Mouse (Mus musculus): Measurements from ENCODE around the gene Zfp949. TPM values are rescaled to one million over a fixed set of nuclear protein-coding genes. Genes with fewer than 3 reads are reported as not detected.

The Zfp949 gene
- polyA plus RNA-seq, 1 experiment from 2014 or later, result 10.9 TPM

DNA sequence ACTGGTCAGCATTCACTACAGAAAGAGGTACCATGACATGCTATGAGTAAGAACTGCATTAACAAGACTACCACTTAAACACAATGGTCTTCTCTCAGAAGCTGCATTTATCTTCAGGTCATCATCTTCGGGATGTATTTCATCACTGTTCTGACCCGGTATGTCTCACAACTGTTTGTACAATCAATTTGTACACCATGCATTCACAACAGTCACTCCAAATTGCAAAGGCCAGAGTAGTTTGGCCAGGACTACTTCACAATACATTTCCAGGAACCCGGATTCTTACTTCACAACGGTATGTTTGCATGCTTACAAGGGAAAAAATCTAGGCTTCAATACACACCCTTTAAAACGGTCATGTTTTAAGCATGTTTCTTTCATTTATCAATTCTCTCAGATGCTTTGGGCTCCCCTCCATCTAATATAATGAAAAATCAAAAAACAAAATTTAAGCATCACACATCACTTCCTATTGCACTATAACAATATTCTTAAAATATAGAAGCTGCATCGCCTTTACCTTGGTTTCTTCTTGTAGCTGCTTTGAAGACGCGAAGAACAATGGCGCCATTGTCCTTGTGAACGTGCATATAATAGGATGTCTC is 25.8 kb upstream of the Zfp949 start:
- Histone ChIP-seq H3K27me3 (ENCODE audit: control insufficient read depth, insufficient read depth, low read length) (no peaks in the 10 kb centered on the region), H3K36me3 (ENCODE audit: control insufficient read depth, insufficient read depth, low read length) (0 out of 2 replicates have a peak, but pooled peaks cover 2% of the 10 kb centered on the region), H3K4me2 (ENCODE audit: low read depth) (peak overlapping the region; percentile 48), H3K4me3 (ENCODE audit: low read depth, low read length) (peak overlapping the region; percentile 68), H3K9ac (ENCODE audit: low read length) (peak overlapping the region; percentile 94), H3K4me1 (ENCODE audit: control insufficient read depth, insufficient read depth, low read length) (peaks cover 9% of the 10 kb centered on the region), H3K27ac (ENCODE audit: low read depth, low read length) (peak overlapping the region; percentile 86), H3K9me3 (ENCODE audit: control insufficient read depth, low read length) (no peaks in the 10 kb centered on the region)
- DNase-seq (ENCODE audit: low spot score), result no peak
- no peak for ATAC-seq (ENCODE audit: insufficient read depth, low FRiP score, low TSS enrichment)
- WGBS, result 0% methylated on average over 10 of the region's 10 CpGs

DNA sequence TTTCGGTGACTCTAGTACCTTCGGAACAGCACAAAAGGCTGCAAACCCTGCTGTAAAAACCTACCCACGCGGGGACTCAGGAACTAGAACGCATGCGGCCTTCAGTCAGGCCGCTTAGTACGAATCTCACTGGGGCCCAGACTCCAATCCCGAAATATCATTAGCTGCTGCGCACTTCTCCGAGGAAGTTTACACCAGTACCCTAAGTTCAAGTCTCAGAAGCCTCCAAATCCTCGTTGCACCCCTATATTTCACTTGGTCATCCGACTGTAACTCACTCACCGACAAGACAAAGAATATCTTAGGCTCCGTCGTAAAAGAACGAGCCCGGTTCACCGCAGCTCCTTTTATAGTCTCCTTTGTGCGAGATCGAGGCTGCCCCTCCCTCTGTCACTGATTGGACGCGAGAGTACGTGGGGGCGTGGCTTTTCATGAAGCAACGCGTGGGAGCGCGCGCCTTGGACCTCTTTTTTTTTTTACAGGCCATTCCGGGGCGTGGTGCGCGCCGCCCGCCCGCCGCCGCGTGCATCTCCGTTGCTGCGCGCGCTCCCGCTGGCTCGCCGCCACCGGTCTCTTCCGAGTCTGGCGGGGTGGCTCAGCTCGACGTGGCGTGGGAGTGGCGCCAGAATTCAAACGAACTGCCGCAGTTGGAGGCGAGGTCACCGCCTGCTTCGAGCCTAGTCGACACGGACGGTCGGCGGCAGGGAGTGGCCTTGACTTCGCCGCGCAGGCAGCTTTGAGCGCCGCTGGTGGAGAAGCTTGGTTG is 25.1 kb upstream of the Zfp949 start:
- Histone ChIP-seq H3K4me3 (ENCODE audit: low read depth, low read length) (peak overlapping the region; percentile 68), H3K4me2 (ENCODE audit: low read depth) (peak overlapping the region; percentile 83), H3K4me1 (ENCODE audit: control insufficient read depth, insufficient read depth, low read length) (peaks cover 9% of the 10 kb centered on the region), H3K9me3 (ENCODE audit: control insufficient read depth, low read length) (no peaks in the 10 kb centered on the region), H3K36me3 (ENCODE audit: control insufficient read depth, insufficient read depth, low read length) (0 out of 2 replicates have a peak, but pooled peaks cover 2% of the 10 kb centered on the region), H3K9ac (ENCODE audit: low read length) (peak overlapping the region; percentile 94), H3K27me3 (ENCODE audit: control insufficient read depth, insufficient read depth, low read length) (no peaks in the 10 kb centered on the region), H3K27ac (ENCODE audit: low read depth, low read length) (peak overlapping the region; percentile 86)
- under 1% methylated on average over 69 of the region's 69 CpGs for WGBS
- ATAC-seq (ENCODE audit: insufficient read depth, low FRiP score, low TSS enrichment) (peak; percentile 84), DNase-seq (ENCODE audit: low spot score) (peak; percentile 97)

DNA sequence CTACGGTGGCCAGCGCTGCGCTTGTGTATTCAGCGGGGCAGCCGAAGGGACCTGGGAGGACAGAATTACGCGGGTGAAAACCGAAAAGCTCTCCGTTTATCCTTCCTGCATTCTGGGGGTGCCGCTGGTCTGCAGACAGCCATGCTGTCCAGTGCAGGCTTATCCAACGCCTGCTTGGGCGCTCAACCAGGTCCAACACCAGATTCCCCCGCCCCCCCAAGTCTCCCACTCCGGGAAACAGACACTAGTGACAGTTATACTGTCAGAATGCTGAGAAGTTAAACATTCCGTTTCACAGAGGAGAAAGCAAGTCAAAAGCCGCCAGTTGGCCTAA is 24.5 kb upstream of the Zfp949 start:
- H3K27me3 ChIP-seq (ENCODE audit: control insufficient read depth, insufficient read depth, low read length), result no peaks in the 10 kb centered on the region
- under 1% methylated on average over 16 of the region's 16 CpGs for WGBS
- H3K4me1 ChIP-seq (ENCODE audit: control insufficient read depth, insufficient read depth, low read length), result peaks cover 9% of the 10 kb centered on the region
- peak overlapping the region; percentile 83 for H3K4me2 ChIP-seq (ENCODE audit: low read depth)
- peak overlapping the region; percentile 68 for H3K4me3 ChIP-seq (ENCODE audit: low read depth, low read length)
- H3K9ac ChIP-seq (ENCODE audit: low read length), result peak overlapping the region; percentile 94
- DNase-seq (ENCODE audit: low spot score), result no peak
- ATAC-seq (ENCODE audit: insufficient read depth, low FRiP score, low TSS enrichment), result no peak; the same call in 1 of the 2 replicates
- peak overlapping the region; percentile 83; the same call in 1 of the 2 replicates for H3K27ac ChIP-seq (ENCODE audit: low read depth, low read length)
- 0 out of 2 replicates have a peak, but pooled peaks cover 2% of the 10 kb centered on the region for H3K36me3 ChIP-seq (ENCODE audit: control insufficient read depth, insufficient read depth, low read length)
- no peaks in the 10 kb centered on the region for H3K9me3 ChIP-seq (ENCODE audit: control insufficient read depth, low read length)

DNA sequence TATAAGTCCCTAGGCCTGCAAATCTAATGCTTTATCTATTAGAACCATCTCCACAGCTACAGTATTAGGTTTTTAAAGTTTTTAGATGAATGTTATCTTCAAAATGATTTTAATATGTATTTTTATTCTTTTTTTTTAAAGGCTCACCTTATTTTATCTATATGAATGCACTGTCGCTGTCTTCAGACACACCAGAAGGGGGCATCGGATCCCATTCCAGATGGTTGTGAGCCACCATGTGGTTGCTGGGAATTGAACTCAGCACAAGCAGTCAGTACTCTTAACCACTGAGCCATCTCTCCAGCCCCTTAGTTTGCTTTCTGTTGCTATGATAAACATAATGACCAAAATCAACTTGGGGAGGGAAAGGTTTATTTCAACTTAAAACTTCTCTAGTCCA is 23.5 kb upstream of the Zfp949 start:
- no peaks in the 10 kb centered on the region for H3K27me3 ChIP-seq (ENCODE audit: control insufficient read depth, insufficient read depth, low read length)
- no peak overlapping the region for H3K4me2 ChIP-seq (ENCODE audit: low read depth)
- H3K27ac ChIP-seq (ENCODE audit: low read depth, low read length), result no peak overlapping the region
- no peak for ATAC-seq (ENCODE audit: insufficient read depth, low FRiP score, low TSS enrichment)
- 0 out of 2 replicates have a peak, but pooled peaks cover 2% of the 10 kb centered on the region for H3K36me3 ChIP-seq (ENCODE audit: control insufficient read depth, insufficient read depth, low read length)
- whole genome bisulfite sequencing, result 94% methylated on average over 2 of the region's 2 CpGs
- no peaks in the 10 kb centered on the region for H3K9me3 ChIP-seq (ENCODE audit: control insufficient read depth, low read length)
- H3K9ac ChIP-seq (ENCODE audit: low read length), result no peak overlapping the region
- peaks cover 9% of the 10 kb centered on the region for H3K4me1 ChIP-seq (ENCODE audit: control insufficient read depth, insufficient read depth, low read length)
- no peak for DNase-seq (ENCODE audit: low spot score)
- no peak overlapping the region for H3K4me3 ChIP-seq (ENCODE audit: low read depth, low read length)

DNA sequence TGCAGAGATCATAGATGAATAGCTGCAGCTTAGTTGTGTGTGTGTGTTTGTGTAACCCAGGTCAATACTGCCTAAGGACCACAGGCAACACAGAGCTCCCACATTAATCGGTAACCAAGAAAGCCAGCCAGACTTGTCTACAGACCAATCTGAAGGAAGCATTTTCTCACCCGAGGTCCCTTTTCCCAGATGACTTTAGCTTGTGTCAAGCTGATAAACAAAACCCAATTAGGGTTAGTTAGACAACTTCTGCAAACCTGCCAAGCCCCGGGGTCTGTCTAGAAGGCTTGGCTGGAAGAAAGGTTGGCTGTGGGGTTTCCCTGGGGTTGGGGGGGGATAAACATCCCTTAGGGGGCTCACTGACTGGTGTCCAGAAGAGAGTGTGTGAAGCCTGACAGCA is 23.0 kb upstream of the Zfp949 start:
- 0 out of 2 replicates have a peak, but pooled peaks cover 2% of the 10 kb centered on the region for H3K36me3 ChIP-seq (ENCODE audit: control insufficient read depth, insufficient read depth, low read length)
- H3K9me3 ChIP-seq (ENCODE audit: control insufficient read depth, low read length), result no peaks in the 10 kb centered on the region
- ATAC-seq (ENCODE audit: insufficient read depth, low FRiP score, low TSS enrichment) (no peak), DNase-seq (ENCODE audit: low spot score) (no peak)
- H3K27ac ChIP-seq (ENCODE audit: low read depth, low read length), result no peak overlapping the region
- no peak overlapping the region for H3K4me3 ChIP-seq (ENCODE audit: low read depth, low read length)
- 74% methylated on average over 3 of the region's 3 CpGs for WGBS
- H3K9ac ChIP-seq (ENCODE audit: low read length), result no peak overlapping the region
- no peak overlapping the region for H3K4me2 ChIP-seq (ENCODE audit: low read depth)
- no peaks in the 10 kb centered on the region for H3K27me3 ChIP-seq (ENCODE audit: control insufficient read depth, insufficient read depth, low read length)
- peaks cover 9% of the 10 kb centered on the region for H3K4me1 ChIP-seq (ENCODE audit: control insufficient read depth, insufficient read depth, low read length)

DNA sequence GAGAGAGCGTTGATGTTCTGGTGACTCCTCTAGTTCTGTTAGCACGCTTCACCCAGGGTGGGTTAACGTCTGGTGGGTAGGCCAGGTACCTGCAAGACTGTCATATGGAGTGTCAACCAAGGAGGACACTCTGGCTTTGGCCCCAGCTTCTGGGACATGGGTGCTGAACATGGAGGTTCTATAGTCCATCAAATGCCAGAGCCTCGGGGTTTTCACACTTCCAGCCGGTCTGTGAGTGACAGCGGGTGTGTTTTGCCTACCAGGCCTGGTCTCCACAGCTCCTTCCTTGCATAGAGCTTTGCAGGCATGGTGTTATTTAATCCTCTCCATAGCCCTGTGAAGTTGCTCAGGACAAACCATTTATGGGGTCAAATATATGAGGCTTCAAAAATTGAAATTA is 22.5 kb upstream of the Zfp949 start:
- Histone ChIP-seq H3K36me3 (ENCODE audit: control insufficient read depth, insufficient read depth, low read length) (0 out of 2 replicates have a peak, but pooled peaks cover 2% of the 10 kb centered on the region), H3K27me3 (ENCODE audit: control insufficient read depth, insufficient read depth, low read length) (no peaks in the 10 kb centered on the region), H3K27ac (ENCODE audit: low read depth, low read length) (no peak overlapping the region), H3K9me3 (ENCODE audit: control insufficient read depth, low read length) (no peaks in the 10 kb centered on the region), H3K4me2 (ENCODE audit: low read depth) (no peak overlapping the region), H3K4me3 (ENCODE audit: low read depth, low read length) (no peak overlapping the region), H3K9ac (ENCODE audit: low read length) (no peak overlapping the region), H3K4me1 (ENCODE audit: control insufficient read depth, insufficient read depth, low read length) (peaks cover 6% of the 10 kb centered on the region)
- no peak for ATAC-seq (ENCODE audit: insufficient read depth, low FRiP score, low TSS enrichment)
- WGBS, result 91% methylated on average over 6 of the region's 6 CpGs
- DNase-seq (ENCODE audit: low spot score), result no peak

DNA sequence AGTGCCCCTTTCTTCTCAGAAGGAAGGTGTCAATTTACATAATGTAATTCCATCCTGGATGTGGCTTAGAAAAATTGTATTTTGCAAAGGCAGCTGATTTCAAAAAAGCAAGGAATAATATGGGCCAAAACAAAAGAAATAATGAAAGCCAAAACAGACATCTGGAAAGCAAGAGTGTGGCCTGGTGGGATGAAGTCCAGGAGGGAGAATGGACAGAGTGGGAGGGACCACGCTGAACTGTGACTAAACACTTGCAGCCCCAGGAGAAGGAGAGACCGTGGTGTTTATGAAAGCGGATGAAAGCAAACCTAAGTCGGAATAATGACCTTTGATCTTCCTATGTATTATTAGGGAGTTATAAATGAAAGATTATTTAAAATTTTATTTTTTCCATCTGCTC is 19.9 kb upstream of the Zfp949 start:
- Histone ChIP-seq H3K4me2 (ENCODE audit: low read depth) (no peak overlapping the region), H3K4me1 (ENCODE audit: control insufficient read depth, insufficient read depth, low read length) (no peaks in the 10 kb centered on the region), H3K27me3 (ENCODE audit: control insufficient read depth, insufficient read depth, low read length) (no peaks in the 10 kb centered on the region), H3K9me3 (ENCODE audit: control insufficient read depth, low read length) (no peaks in the 10 kb centered on the region), H3K4me3 (ENCODE audit: low read depth, low read length) (no peak overlapping the region), H3K27ac (ENCODE audit: low read depth, low read length) (no peak overlapping the region), H3K9ac (ENCODE audit: low read length) (no peak overlapping the region), H3K36me3 (ENCODE audit: control insufficient read depth, insufficient read depth, low read length) (no peaks in the 10 kb centered on the region)
- ATAC-seq (ENCODE audit: insufficient read depth, low FRiP score, low TSS enrichment), result no peak
- DNase-seq (ENCODE audit: low spot score), result no peak
- WGBS, result 75% methylated on average over 4 of the region's 4 CpGs

DNA sequence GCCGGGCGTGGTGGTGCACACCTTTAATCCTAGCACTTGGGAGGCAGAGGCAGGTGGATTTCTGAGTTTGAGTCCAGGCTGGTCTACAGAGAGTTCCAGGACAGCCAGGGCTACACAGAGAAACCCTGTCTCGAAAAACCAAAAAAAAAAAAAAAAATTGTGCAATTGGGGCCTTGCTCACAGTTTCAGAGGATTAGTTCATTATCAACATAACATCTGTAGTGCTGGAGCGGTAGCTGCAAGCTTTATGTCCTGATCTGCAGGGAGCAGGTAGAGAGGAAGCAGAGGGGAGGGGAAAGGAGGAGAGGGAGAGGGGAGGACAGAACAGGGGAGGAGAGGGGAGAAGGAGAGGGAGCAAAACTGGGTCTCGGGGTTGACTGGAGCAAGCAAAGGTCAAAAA is 19.1 kb upstream of the Zfp949 start:
- H3K9me3 ChIP-seq (ENCODE audit: control insufficient read depth, low read length), result no peaks in the 10 kb centered on the region
- H3K4me3 ChIP-seq (ENCODE audit: low read depth, low read length), result no peak overlapping the region
- no peak overlapping the region for H3K27ac ChIP-seq (ENCODE audit: low read depth, low read length)
- no peaks in the 10 kb centered on the region for H3K4me1 ChIP-seq (ENCODE audit: control insufficient read depth, insufficient read depth, low read length)
- no peak for DNase-seq (ENCODE audit: low spot score)
- no peaks in the 10 kb centered on the region for H3K27me3 ChIP-seq (ENCODE audit: control insufficient read depth, insufficient read depth, low read length)
- H3K4me2 ChIP-seq (ENCODE audit: low read depth), result no peak overlapping the region
- no peak for ATAC-seq (ENCODE audit: insufficient read depth, low FRiP score, low TSS enrichment)
- no peak overlapping the region for H3K9ac ChIP-seq (ENCODE audit: low read length)
- 73% methylated on average over 5 of the region's 5 CpGs for WGBS
- no peaks in the 10 kb centered on the region for H3K36me3 ChIP-seq (ENCODE audit: control insufficient read depth, insufficient read depth, low read length)

DNA sequence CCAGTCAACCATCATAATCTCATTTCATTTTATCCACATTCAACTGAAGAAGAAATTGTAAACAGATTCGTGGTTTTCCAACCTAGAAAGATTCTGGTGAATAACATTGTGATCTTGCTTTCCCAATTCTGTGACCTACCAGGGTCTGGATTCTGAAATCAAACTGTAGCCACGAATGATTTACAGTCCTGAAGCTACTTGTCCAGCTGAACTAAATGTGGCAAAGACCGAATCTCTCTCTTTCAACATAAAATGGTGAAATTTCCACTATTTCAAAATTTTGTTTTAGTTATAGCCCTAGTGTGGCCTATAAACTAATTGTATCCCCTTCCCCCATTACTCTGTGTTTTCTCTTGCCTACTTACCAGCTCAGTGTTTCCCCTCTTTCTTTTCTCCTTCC is 18.2 kb upstream of the Zfp949 start:
- H3K4me3 ChIP-seq (ENCODE audit: low read depth, low read length), result no peak overlapping the region
- H3K4me1 ChIP-seq (ENCODE audit: control insufficient read depth, insufficient read depth, low read length), result no peaks in the 10 kb centered on the region
- no peak overlapping the region for H3K27ac ChIP-seq (ENCODE audit: low read depth, low read length)
- H3K27me3 ChIP-seq (ENCODE audit: control insufficient read depth, insufficient read depth, low read length), result no peaks in the 10 kb centered on the region
- H3K9ac ChIP-seq (ENCODE audit: low read length), result no peak overlapping the region
- DNase-seq (ENCODE audit: low spot score), result no peak
- no peak overlapping the region for H3K4me2 ChIP-seq (ENCODE audit: low read depth)
- no peak for ATAC-seq (ENCODE audit: insufficient read depth, low FRiP score, low TSS enrichment)
- no peaks in the 10 kb centered on the region for H3K36me3 ChIP-seq (ENCODE audit: control insufficient read depth, insufficient read depth, low read length)
- H3K9me3 ChIP-seq (ENCODE audit: control insufficient read depth, low read length), result no peaks in the 10 kb centered on the region
- 83% methylated on average over 3 of the region's 3 CpGs for WGBS

Measured in neural tube, embryonic 11.5 days (tissue).